Mouse (Mus musculus): ENCODE results near the gene Myo10.
A peak's percentile ranks its signal among the peaks of the same experiment; 100 is the strongest.

Gene Myo10

DNA sequence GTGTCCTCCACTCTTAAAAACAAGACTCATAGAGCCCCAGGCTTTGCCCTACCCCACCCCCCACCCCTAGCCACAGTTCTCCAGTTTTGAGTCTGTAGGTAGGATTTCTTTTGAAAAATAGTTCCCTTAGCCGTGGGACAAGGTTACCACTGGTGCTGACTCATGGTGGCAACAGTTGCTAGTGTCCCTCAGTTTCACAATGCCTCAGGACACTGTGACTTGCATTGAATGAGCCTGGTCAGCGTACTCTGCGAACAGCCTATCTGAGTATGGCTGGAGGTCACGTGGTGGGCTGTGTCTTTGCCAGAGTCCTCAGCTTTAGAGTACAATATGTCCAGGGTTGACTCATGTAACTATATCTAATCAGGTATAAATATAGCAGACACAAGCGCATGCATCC is 104.5 kb downstream of the Myo10 start:
- DNase-seq (ENCODE audit: low spot score), result no peak

DNA sequence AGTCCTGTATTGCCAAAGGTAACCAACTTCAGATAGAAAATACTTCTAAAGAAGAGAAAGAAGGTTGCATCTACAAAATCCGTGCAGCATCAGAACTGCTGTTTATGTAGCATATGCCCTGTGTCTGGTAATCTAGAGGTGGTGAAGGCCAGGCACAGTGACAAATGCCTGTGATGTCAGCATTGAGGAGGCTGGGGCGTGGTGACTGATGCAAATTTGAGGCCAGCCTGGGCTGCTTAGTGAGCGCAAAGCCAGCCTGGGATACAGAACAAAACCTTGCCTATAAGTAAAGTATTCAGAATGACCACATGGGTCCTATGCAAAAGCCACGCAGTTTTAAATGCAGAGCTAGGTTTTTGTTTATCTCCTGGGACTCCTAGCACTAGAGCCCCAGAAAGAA is 106.2 kb downstream of the Myo10 start:
- no peak for DNase-seq (ENCODE audit: low spot score)

DNA sequence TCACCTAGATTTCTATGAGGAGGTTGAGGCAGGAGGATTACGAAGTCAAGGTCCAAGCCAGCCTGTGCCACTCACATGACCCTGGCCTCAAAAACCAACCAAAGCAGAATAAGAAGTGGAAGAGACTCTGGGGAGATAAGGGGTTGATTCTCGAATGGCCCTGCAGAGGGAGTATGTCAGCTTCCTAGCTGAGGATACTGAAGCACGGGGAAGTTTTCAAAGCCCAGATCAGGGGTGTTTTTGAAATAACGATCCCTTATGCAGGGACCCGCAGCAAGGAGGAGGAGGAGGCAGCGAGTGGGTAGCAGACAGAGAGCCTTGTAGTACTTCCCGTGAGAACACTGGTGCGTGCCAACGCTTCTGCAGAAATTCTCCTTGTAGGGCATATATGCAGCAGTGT is 108.7 kb downstream of the Myo10 start:
- DNase-seq (ENCODE audit: low spot score), result no peak

DNA sequence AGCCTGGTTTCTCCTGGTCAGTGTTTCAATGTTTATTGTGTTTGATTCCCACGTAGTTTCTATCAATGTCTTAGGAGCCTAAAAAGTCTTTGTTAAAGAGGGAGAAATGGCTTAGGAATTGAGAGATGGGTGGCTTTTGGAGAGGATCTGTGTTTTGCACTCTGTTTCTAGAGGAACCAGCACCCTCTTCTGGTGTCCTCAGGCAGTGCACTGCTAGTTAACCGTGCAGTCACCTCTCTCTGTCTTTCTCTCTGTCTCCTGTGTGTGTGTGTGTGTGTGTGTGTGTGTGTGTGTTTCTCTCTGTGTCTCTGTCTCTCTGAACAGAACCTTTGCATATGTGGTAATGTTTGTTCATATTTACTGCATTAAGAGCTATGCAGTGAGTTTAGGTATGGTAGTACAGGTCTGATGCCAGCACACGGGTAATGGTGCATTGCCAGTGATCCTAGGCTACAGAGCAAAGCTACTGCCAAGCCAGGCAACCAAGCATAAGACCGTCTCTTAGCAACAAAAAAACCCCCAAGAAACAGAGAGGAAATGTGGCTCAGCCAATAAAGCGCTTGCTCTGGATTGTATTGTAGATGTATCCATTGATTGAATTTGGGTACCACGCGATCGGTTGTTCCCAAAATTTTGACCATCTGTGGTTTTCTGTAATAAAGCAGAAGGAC is 110.6 kb downstream of the Myo10 start:
- no peak for DNase-seq (ENCODE audit: low spot score)

DNA sequence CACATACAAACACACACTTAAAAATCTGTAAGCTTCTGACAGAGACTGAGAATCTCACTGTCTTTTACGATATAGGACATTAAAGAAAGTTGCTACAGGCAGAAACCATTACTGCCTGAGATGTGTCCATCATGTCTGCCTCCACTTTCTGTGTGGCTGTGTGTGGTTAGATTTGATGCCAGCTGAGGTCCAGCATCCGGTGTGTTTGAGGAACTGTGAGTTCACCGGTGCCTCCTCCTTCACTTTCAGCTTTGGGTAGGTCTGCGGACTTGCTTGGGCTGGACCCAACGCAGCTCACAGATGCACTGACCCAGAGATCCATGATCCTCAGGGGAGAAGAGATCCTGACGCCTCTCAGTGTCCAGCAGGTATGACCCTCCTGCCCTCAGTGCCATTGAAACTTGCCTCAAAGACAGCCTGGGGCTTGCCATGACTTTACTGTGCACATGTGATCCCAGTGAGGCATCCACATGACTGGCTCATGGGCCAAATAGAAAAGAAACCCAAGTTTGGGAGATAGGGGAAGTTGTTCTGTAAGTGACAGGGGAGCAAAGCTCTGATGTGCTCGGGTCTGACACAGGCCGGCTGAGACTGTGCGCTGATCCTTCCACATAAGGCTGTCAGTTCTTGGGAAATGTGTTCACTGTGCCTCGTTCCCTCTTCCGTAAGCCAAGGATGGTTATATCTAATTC is 111.6 kb downstream of the Myo10 start:
- DNase-seq (ENCODE audit: low spot score), result no peak

DNA sequence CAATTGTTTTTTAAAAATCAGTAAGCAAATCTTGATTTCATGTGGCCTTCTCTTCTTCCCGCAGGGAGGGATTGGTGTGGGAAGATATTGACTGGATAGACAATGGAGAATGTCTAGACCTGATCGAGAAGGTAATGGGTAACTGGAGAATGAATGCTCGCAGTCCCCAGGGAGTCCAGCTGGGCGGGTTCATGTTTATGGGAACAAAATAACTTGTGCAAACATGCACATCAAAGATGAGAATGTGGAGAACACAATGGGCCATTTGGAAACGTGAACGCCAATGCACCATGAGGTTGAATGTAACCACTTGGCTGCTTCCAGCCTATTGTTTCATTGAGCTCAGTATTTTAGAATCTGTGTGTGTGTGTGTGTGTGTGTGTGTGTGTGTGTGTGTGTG is 114.2 kb downstream of the Myo10 start:
- no peak for DNase-seq (ENCODE audit: low spot score)

DNA sequence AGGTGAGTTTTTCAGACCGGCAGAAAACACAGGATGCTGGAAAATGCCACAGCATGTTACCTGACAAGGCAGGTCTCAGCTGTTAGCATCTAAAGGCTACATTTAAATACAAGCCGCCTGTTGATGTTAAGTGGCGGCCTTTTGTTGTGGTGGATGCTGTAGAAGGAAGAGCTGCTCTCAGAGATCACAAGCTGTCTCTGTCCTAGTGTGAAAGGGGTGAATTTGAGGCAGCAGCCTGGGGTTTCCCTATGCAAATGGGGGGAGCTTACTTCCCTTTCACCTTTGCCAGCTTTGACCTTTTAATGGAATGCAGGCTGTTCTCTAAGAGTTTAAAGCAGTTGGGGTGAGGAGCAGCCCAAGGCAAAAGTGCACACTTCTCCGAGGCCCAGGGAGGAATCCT is 117.9 kb downstream of the Myo10 start:
- DNase-seq (ENCODE audit: low spot score), result no peak

DNA sequence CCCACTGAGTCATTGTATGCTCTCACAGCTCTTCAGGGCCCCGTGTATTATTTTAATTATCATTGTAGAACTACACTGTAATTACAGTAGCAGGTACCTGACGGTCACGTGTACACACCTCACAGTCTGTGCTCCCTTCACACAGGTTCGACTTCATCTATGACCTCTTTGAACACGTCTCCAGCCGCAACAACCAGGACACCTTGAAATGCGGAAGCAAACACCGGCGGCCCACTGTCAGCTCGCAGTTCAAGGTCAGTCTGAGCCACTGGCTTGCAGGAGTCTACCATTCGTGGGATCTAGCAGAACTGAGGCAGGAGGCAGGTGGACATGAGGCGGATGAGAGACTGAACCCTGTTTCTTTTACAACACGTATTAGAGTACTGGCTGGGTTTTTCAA is 119.9 kb downstream of the Myo10 start:
- no peak for DNase-seq (ENCODE audit: low spot score)

DNA sequence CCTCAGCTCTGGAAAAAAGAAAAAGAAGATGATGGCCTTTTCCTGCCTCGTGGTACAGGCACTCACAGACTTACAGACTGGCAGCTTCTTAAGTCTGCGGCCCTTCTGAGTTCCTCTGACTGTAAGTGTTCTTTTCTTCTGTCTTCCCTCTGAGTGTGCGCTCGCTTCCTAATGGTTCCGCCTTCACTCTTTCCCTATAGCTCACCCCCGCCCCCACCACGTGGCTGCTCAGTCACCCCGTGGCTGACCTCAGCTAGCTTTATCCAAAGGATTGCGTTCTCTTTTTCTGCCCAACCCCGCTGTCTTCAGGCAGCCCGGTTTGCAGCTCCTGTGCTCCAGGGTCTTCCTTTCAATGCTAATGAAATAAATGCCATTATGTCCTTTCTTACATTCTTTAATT is 129.2 kb downstream of the Myo10 start:
- DNase-seq (ENCODE audit: low spot score), result no peak

DNA sequence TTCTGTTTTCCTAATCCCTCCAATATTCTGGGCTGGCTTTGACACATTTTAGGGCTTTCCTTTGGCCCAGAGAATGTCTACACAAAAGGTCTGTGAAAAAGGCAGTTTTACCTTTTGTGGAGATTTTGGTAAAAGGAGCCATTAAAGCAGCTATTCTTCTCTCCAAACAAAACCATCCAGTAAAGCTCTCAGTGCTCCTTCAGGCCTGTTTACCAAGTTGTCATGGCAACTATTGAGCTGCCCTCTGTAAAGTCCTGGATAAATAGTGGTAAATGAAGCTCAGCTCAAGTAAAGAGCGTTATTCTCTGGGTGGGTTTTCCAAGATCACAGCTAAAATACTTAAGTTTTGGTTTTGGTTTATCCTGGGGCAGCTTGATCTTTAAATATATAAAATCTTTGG is 130.3 kb downstream of the Myo10 start:
- no peak for DNase-seq (ENCODE audit: low spot score)

DNA sequence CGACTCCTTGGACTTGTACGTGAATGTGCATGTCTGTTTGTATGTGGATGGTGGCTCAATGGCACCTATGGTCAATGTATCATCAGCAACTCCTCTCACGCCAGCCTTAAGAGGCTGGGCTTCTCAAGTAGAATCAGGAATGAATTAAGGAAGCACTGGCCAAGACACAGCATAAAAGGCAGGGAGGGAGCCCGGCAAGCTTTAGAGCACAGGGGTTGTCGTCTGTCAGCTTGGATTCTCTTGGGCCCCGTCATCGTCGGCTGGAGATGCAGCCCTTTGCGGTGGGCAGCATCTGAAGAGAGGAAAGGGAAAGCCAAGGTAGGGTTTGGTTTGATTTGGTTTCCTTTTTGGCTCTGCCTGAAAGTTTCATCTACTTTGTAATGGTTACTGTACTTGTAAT is 130.7 kb downstream of the Myo10 start:
- no peak for DNase-seq (ENCODE audit: low spot score)

DNA sequence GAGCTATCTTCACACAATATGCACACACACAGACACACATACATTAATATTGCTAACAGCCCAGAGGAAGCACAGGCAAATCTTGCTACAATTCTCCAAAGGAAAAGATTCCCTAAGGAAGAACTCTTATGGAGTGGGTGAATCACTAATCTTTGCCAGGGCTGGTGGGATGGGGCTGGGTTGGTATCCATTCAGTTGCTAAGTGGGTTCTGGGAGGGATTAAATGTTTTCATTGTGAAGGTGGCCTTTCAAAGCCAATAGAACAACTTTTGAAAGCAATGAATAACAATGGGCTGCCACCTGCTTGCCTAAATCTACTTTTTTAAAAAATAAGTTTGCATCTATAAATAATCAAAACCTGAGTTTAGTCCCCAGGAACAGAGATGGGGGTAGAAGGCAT is 131.6 kb downstream of the Myo10 start:
- no peak for DNase-seq (ENCODE audit: low spot score)

DNA sequence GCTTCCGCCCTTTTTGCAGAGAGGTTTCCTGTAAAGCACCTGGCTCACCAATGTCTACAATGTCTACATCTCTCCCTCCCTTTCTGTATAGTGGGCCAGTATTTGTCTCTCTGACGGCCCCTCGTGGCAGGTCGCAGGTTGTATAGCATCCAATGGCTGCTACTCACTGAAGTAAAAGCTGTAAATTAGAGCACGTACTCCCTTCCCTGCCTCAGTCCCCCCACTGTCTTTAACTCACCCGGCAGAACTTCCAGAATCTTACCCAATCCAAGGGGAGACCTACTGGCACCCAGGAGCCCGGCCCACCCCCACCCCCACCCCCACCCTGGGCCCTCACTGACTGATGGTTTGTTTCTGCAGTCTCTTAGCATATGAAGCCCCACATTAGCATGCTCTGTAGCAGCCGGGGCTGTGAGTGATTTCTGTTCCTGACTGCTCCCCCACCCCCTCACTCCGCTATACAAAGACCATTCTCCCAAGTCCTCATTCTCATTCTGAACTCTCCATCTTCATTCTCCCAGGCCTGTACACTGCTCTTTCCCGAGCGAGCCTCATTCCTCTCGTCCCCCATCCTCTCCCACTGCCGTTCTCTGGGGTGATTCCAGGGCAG is 132.1 kb downstream of the Myo10 start:
- no peak for DNase-seq (ENCODE audit: low spot score)

DNA sequence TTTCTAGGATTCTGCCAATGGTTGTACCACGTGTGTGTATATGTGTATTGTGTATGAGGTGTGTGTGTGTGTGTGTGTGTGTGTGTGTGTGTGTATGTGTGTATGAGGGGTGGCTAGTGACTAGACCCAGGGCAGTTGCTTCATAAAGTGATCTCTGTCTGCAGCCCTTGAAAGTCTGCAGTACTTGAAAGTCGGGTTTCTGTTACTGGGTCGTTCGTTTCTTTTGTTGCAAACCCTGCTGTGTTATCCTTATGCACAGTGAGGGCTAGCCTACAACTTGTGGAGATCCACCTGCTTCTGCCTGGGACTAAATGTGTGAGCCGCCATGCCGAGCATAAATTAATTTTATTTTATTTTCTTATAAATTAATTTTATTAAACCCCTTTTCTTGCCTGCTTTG is 133.2 kb downstream of the Myo10 start:
- no peak for DNase-seq (ENCODE audit: low spot score)

DNA sequence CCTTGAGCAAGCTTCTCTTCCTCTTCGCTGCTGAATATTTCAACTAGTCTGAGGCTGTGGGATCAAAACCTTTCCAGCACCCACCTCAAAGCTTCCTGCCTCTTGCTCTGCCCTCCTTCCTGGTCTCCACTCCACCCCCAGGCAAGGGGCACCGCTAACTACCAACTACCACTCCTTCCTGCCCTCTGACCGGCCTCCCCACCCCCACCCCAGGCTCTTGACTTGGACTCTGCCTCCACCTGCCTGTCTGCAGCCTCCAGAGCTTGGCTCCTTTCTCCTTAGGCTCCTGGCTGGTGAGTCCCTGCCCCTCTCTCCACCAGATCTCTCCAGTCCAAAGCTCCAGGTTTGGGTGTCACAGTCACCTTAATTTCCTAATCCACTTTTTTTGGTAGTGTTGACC is 133.7 kb downstream of the Myo10 start:
- DNase-seq (ENCODE audit: low spot score), result no peak

DNA sequence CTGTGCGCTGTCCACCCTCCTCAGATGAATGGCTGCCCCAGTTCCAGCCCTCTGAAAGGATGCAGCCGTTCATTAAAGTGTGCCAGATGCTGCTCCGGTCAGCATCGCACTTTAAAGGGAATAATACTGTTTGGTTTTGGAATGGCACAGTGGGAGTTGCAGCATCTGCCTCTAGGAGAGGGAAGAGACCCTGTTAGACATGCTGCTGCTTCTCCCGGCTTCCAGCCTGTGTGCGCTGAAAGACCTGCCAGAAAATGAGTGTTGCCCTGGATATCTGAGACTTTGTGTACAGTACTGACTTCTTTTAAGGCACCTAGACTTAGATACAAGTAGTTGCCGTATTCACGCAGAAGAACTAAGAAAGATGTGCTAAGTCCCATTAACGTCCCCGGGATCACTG is 135.7 kb downstream of the Myo10 start:
- DNase-seq (ENCODE audit: low spot score), result no peak

DNA sequence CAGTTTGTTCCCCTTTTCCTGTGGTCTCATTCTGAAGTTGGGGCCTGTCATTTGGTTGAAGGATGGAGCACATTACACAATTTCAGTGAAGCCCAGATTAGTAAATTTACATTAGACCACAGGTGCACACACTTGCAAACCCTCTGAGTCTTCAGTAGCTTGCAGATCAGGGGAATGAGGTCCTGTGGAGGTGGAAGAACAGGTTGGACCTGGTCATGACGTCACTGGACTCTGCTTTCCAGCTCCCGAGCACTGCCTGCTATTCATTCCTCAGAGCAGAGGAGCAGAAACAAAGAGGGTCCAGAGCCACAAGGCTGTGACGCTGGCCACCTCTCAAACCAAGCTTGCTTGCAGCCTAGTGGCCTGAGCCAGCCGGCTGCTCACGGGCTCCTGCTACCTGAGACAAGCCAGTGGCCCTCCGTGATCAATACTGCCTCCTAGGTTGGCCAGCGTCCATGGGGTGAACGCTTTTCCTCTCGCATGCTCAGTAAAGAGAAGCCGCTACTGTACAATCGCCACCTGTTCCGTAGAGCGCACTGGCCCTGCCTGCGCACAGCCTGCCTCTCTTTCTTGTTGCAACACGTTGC is 136.3 kb downstream of the Myo10 start:
- peak; percentile 66 for DNase-seq (ENCODE audit: low spot score)

DNA sequence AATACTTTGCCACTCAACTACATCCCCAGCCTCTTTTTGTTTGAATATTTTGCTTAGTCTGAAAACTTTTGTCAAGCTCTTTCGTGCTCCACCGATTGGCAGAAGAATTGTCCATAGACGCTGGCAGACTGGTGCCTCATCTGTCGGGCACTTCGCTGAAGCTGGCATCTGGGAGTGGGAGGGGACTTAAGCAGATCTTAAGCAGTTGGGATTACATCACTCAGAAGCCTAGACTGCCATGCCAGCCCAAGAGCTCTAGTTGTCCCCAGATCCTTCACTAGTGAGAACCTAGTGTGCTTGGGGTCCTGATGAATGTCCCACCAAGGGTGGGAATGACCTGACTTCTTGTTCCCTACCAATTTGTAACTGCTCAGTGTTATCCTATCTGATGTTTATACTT is 138.0 kb downstream of the Myo10 start:
- no peak for DNase-seq (ENCODE audit: low spot score)

DNA sequence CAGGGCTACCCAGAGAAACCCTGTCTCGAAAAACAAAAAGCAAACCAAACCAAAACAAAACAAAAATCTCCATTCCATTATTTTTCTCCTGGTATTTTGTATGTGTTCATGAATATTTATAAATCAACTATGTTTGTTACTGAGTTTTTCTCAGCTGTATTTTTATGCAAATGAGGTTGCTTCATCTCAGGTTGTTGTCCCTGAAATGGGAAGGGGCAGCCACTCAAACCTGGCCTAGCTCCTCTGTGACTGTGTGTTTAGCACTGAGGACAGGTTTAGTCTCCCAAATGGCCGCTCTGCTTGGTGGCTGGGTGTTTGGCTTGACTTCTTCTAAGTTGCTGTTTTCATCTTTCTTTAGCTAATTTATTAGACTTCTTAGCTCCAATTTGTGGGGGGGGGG is 138.7 kb downstream of the Myo10 start:
- DNase-seq (ENCODE audit: low spot score), result no peak

DNA sequence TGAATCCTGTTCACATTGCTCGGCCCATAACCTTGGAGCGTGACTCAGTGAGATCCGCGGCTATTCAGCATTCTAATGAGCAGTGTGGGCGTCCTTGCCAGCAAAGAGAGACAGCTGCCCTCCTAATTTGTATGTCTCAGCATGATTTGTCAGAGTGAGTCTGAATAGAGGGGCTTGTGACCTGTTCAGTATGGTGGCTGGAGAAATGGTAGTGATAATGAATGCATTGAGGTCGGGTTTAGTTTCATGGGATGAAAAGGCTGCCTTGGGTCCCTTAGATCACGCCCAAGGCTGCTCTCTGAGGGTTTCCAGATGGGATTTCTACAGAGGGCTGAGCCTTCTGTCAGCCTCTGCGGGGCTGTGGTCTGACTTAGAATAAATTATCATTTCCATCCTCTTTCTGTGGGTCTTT is 139.5 kb downstream of the Myo10 start:
- no peak for DNase-seq (ENCODE audit: low spot score)

DNA sequence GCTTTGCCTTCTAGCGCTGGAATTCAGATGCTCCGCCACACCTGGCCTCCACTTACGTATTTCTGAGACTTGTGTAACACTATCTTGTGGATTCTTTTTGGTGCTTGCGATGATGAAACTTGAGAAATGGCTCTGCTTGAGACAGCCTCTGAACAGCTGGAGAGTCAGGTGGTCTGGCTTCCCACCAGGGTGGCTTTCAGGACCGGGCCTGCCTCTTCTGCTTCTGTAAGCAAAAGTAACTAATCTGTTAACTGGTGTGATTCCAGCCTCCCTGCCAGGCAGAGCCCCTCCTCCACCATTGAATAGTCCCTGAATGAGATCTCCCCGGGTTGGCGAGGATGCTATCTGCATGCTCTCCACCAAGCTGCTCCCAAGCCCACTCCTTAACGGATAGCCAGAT is 140.0 kb downstream of the Myo10 start:
- DNase-seq (ENCODE audit: low spot score), result no peak

DNA sequence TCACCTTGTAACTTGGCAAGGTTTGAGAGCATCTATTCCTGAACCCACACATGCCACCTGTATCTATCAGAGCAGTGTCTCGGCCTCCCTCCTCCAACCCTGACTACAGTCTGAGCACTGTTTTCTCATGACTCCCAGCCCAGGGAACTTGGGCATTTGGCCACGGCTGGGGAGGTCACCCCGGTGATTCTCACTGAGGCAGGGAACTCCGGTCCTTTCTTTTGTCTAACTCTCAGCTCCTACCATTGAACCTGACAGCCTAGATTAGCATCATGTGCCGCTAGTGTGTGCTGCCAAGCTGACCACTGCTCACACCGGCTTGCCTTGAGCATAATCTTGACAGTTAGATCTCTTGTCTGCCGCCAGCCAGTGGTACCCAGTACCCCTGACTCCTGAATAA is 140.8 kb downstream of the Myo10 start:
- no peak for DNase-seq (ENCODE audit: low spot score)

DNA sequence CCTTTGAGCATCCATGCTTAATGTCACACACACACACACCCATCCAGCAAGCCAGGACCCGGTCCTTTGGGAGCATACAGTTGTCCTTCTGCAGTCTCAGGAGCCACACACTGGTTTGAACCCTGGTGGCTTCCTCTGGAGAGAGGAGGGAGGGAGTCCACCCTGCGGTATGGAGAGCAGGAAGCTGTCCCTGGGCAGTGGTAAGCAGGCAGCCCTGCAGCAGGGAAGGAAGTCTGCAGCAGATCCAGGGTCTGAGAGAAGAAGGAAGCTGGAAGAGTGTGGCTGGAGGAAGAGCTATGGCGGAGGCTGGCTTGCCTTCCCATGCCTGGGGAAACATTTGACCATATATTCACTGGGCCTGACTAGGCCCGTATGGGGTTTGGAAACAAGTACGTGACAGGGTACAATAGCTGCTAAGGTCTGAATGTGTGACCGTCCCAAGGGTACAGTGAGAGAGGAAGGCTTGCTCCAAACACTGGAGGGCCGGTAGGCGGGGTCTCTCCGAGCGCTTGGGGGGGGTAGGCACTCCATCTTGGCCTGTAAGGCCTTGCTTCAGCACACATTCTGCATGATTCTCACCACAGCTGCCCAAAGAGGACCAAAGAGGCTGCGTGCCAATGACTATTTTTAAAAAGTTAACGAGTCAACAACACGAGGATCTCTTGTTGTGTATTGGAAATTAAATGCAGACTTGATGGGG is 142.5 kb downstream of the Myo10 start:
- no peak for DNase-seq (ENCODE audit: low spot score)

Data from urinary bladder, postnatal 25 days (tissue).